Mouse (Mus musculus) C2C12 (cell line): ENCODE data around the gene Jak1. TPM values are rescaled to one million over a fixed set of nuclear protein-coding genes. Genes with fewer than 3 reads are reported as not detected.
A peak's percentile ranks its signal among the peaks of the same experiment; 100 is the strongest.

Source experiments
- H3K27me3 ChIP-seq: one replicate; pipeline ENCODE4 v1.6.1; 2011; ENCODE audit not compliant: control insufficient read depth, insufficient read depth, insufficient read length
- H3K36me3 ChIP-seq: one replicate; pipeline ENCODE4 v1.6.1; 2011; ENCODE audit not compliant: control insufficient read depth, insufficient read depth
- H3K4me3 ChIP-seq: one replicate; pipeline ENCODE4 v1.5.1; 2011; ENCODE audit warnings: mild to moderate bottlenecking, control low read depth; ENCODE audit not compliant: poor library complexity, insufficient read depth, severe bottlenecking
- H3K79me2 ChIP-seq: one replicate; pipeline ENCODE4 v1.6.1; 2011; ENCODE audit not compliant: control insufficient read depth, insufficient read depth
- H3K79me3 ChIP-seq: one replicate; pipeline ENCODE4 v1.6.1; 2011; ENCODE audit warnings: low read depth, control low read depth
- H3ac ChIP-seq: one replicate; pipeline ENCODE3; 2011; ENCODE audit warnings: low read depth; ENCODE audit not compliant: control insufficient read depth, insufficient read length
- CEBPB ChIP-seq: IDR thresholded peaks from one replicate; pipeline ENCODE4 v1.6.1; 2011; ENCODE audit warnings: low read depth, mild to moderate bottlenecking, control low read depth, moderate library complexity
- CTCF ChIP-seq: IDR thresholded peaks from one replicate; pipeline ENCODE4 v1.5.1; 2011; ENCODE audit not compliant: control insufficient read depth, insufficient read depth, insufficient read length
- FOSL1 ChIP-seq: IDR thresholded peaks from one replicate; pipeline ENCODE4 v1.8.0; 2011; ENCODE audit warnings: mild to moderate bottlenecking, low read length; ENCODE audit not compliant: poor library complexity, insufficient read depth, severe bottlenecking
- MAX ChIP-seq: IDR thresholded peaks from one replicate; pipeline ENCODE4 v1.6.1; 2011; ENCODE audit warnings: mild to moderate bottlenecking, control low read depth
- MYOD1 ChIP-seq: IDR thresholded peaks from one replicate; pipeline ENCODE4 v1.6.1; 2011; ENCODE audit warnings: low read depth; ENCODE audit not compliant: control insufficient read depth, insufficient read length
- MYOG ChIP-seq: IDR thresholded peaks from one replicate; pipeline ENCODE4 v1.6.1; 2011; ENCODE audit not compliant: control insufficient read depth, insufficient read length; ENCODE audit errors: extremely low read depth
- USF1 ChIP-seq: IDR thresholded peaks from one replicate; pipeline ENCODE4 v1.6.1; 2011; ENCODE audit warnings: low read depth, mild to moderate bottlenecking, control low read depth, moderate library complexity
- polyA plus RNA-seq: library from polyadenylated mRNA; unstranded; fragments of >200 nt; fragmentation: generic; extraction: Trizol; gene quantifications from one replicate; pipeline ENCODE4 v1.2.1, GENCODE M21; 2012; ENCODE audit warnings: missing spikeins

Jak1 gene
- polyA plus RNA-seq, 1 experiment, result 26.1 TPM

DNA sequence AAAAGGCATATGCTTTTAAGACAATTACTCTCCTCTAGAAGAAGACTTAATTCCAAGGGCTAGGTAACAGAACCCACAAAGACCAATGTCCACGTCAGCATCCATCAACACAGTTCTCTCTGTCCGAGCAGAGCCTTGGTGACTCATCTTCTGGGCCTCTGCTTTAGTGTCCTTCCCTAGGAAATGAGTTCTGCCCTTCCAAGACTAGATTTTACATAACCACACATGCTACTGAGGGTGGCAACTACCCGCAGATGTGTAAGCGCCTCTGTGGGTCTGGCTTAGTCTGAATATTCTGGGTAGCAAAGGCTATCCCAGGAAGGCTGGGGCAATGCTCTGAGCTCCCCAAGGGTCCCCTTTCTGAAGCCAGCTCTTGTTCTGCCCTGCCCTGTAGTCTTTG lies 99.3 kb downstream of the Jak1 start:
- Histone ChIP-seq H3ac (no peak overlapping the region), H3K36me3 (peaks cover 13% of the 10 kb centered on the region), H3K27me3 (no peaks in the 10 kb centered on the region), H3K79me2 (no peaks in the 10 kb centered on the region), H3K4me3 (no peak overlapping the region), H3K79me3 (no peaks in the 10 kb centered on the region)
- TF ChIP-seq USF1 (no peak), FOSL1 (no peak), MYOD1 (no peak), MYOG (no peak), MAX (no peak), CTCF (no peak), CEBPB (no peak)

DNA sequence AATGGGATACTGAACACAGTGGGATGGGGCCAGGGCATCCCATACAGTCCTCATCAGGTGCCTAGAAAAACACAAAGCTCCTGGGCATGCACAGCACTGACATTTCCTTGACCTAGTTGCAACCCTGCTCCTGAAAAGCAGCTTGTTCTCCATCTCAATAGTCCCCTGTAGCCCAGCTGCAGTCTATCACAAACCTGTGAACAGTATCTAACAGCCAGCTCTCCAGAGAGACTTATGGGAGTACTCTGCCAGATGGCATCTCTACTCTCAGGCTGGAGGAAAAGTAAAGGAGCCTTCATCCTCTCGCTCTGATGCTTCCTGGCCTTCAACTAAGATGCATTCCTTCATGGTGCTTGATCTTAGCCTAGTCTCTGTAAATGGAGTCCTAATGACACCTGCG lies 100.4 kb downstream of the Jak1 start:
- Histone ChIP-seq H3K4me3 (no peak overlapping the region), H3K79me3 (no peaks in the 10 kb centered on the region), H3K27me3 (no peaks in the 10 kb centered on the region), H3ac (no peak overlapping the region), H3K36me3 (peaks cover 11% of the 10 kb centered on the region), H3K79me2 (no peaks in the 10 kb centered on the region)
- TF ChIP-seq CEBPB, result no peak
- TF ChIP-seq MYOD1, result no peak
- no peak for TF ChIP-seq CTCF
- TF ChIP-seq FOSL1, result no peak
- TF ChIP-seq MYOG, result no peak
- TF ChIP-seq MAX, result no peak
- no peak for TF ChIP-seq USF1

DNA sequence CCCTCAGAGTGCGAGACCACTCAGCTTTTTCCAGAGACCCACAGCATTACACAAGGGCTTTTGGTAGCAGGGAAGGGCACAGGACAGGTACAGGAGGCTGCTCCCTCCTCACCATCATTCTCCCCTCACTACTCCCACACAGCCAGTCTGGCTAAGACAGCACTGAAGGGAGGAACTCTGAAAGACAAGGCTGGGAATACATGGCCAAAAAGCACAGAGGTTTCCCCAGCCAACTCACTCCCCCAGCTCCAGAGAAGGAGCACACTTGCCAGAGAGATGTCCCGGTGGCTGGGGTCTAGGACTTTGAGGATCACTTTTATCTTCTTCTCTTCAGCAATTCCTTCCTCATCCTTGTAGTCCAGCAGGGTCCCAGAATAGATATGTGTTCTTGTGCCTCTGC lies 100.9 kb downstream of the Jak1 start:
- Histone ChIP-seq H3ac (no peak overlapping the region), H3K4me3 (no peak overlapping the region), H3K79me3 (no peaks in the 10 kb centered on the region), H3K27me3 (no peaks in the 10 kb centered on the region), H3K79me2 (no peaks in the 10 kb centered on the region), H3K36me3 (peaks cover 13% of the 10 kb centered on the region)
- no peak for TF ChIP-seq USF1
- no peak for TF ChIP-seq FOSL1
- TF ChIP-seq CEBPB, result no peak
- no peak for TF ChIP-seq CTCF
- no peak for TF ChIP-seq MYOD1
- no peak for TF ChIP-seq MYOG
- TF ChIP-seq MAX, result no peak

DNA sequence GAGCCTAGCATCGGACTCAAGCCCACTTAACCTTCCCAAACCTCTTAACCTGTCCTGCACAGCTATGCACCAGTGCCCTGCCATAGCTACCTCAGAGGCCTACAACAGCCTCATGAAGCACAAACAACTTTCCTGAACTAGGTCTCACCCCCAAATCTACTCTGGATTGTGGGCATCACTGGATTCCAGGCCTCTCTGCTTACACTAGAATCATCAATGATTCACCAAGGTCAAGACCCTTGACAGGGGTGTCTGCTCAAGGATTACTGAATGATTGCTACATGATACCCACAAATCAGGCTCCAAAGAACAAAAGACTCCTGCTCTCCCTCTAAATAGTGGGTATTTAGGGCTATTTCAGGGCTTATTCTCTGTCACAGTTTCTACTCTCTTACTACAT lies 104.3 kb downstream of the Jak1 start:
- Histone ChIP-seq H3K27me3 (no peaks in the 10 kb centered on the region), H3K36me3 (peaks cover 27% of the 10 kb centered on the region), H3ac (no peak overlapping the region), H3K79me3 (no peaks in the 10 kb centered on the region), H3K79me2 (no peaks in the 10 kb centered on the region), H3K4me3 (no peak overlapping the region)
- no peak for TF ChIP-seq USF1
- TF ChIP-seq MYOD1, result no peak

DNA sequence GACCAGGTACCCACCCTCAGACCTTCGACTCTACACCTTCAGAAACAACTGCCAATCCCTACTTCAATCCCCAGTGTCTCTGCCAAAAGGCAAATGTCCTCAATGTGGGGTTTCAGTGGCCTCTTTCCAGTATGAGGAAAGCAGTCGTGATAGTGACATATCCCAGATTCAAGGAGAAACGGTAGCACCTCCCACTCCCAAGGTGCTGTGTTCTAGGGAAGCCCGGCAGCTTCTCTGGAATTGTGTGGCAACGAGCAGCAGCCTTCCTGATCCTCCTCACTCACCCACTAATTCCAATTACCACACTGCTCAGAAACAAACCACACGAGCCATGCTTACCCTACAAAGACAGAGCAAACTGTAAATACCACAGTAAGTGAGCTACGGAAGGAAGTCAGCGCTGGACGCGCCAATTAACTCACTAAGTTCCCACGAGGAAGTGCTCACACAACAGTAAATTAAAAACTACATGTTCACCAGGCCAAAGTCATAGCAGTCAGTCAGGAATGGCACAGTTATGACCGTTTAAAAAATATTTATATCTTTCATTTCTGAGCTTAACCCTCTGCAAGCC lies 105.8 kb downstream of the Jak1 start:
- H3K79me2 ChIP-seq, result no peaks in the 10 kb centered on the region
- no peak overlapping the region for H3K4me3 ChIP-seq
- H3K36me3 ChIP-seq, result peaks cover 29% of the 10 kb centered on the region
- no peaks in the 10 kb centered on the region for H3K27me3 ChIP-seq
- TF ChIP-seq MAX (no peak), MYOD1 (no peak), FOSL1 (no peak), MYOG (no peak), CEBPB (no peak), USF1 (no peak), CTCF (no peak)
- H3K79me3 ChIP-seq, result no peaks in the 10 kb centered on the region
- H3ac ChIP-seq, result no peak overlapping the region

DNA sequence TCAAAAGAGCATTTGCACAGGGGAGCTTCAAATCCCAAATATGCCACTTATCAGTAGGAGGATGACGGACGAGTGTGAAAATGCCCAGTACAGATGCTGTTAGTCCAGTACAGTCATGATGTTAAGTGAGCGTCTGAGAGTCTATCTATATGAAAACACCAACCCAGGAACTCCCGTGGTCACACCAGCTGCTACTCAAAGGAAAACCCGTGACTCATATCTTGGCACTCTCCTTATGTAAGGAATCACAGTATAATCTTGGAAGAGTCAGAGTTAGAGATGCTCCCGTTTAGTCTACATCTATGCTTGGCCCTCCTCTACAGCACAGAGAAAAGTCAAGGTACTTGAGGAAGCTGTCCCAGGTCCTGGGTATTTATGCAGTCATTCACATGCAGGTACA lies 106.8 kb downstream of the Jak1 start:
- H3K79me3 ChIP-seq, result no peaks in the 10 kb centered on the region
- H3ac ChIP-seq, result no peak overlapping the region
- no peaks in the 10 kb centered on the region for H3K79me2 ChIP-seq
- H3K36me3 ChIP-seq, result peaks cover 39% of the 10 kb centered on the region
- no peak overlapping the region for H3K4me3 ChIP-seq
- no peaks in the 10 kb centered on the region for H3K27me3 ChIP-seq
- TF ChIP-seq FOSL1, result no peak
- TF ChIP-seq MYOG, result no peak
- peak; percentile 11 for TF ChIP-seq MYOD1
- no peak for TF ChIP-seq MAX
- TF ChIP-seq USF1, result no peak
- no peak for TF ChIP-seq CEBPB
- TF ChIP-seq CTCF, result no peak
